Mouse (Mus musculus): ENCODE measurements around the gene Sun1.

Sun1 gene

DNA sequence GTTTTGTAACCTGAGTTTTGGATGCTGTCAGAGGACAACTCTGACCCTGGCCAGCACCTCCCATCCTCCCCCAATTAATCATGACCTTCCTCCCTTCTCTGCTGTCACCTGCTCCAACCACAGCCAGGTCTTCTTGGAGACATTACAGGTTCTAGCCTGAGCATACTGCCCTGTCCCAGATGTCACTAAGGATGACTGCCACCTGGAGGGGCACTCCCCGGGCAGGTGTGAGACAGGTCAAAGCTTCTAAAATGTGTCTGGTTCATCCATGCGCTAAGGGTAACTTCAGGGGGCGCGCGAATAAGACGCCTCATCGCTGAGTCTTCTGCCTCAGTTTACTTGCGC is 51.3 kb downstream of the Sun1 start:
- in situ Hi-C loops (cut with MboI), result no loop called here

GRCm38 (mm10) chr5:139252081-139252909 is 51.9 kb downstream of the Sun1 start, which contains the start of gene Get4:
Gene Get4 (plus strand): TSS chr5:139252324.
- in situ Hi-C loops (cut with MboI), result no loop called here

DNA sequence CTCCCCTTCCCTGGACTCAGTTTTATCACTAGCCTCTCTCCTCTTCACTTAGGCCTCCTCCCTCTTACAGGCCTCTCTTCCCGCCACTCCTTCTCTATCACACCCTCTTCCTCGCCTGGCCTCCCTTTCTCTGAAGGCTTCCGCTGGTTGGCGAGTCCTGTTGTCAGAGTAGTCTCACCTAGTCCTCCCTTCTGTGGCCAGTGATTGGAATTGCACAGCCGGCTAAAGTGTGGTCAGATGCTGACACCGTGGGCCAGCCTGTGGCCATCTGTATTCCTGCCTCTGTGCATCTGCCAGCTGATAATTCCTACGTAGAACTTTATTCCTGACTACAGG is 52.4 kb downstream of the Sun1 start:
- in situ Hi-C loops (cut with MboI), result no loop called here

DNA sequence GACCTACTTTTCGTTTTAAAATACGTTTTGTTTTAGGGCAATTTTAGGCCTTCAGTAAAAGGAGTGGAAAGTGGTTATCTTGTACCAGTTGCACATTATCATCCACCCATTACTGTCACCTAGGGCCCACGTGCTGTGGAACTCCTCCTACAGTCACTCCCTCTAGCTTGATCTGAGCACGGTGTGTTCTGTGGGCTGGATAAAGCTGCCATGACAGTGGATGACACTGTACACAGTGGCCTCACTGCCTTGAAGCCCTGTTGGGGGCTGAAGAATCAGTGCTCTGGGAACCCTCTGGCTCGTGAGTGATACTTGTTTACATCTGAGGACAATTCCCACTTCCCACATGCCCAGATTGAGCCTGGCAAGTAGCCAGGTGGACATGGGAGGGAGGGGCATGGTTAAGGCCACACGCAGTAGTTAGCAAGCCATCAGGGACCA is 52.9 kb downstream of the Sun1 start:
- in situ Hi-C loops (cut with MboI), result no loop called here

DNA sequence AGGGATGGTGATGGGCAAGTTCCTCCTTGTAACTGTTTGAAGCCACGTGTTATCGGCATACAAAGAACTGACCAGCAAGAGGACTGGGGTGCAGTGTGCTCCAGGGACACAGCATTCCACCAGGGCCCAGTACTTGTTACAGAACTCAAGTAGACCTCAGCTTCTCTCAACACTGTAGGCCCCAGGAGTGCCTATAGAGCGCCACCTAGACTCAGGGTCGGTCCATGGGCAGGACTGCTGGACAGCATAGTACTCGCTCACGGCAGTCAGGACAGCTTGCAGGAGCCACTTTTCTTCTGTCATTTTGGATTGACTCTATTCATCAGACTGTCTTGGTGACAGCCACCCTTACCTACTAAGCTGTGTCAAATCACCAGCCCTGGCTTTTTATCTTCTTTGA is 54.5 kb downstream of the Sun1 start:
- in situ Hi-C loops (cut with MboI), result no loop called here

DNA sequence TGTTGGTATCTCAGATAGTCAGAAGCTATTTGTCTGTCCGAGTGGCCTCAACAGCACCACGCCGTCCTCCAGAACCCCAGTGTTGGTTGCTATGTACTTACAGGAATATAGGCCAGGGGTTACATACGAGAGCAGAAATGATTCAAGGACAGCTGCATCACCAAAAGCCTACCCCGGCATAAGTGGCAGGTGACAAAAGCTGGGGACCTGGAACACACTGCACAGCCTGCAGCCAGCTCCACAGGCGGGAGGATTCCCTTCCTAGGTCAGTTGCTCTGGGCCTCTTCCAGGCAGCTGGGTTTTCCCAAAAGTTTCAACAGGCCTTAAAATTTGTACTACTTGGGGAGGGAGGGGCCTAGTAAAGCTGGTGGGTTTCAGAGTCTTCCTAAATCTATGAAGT is 55.3 kb downstream of the Sun1 start:
- in situ Hi-C loops (cut with MboI), result no loop called here

GRCm38 (mm10) chr5:139256211-139256765 is 55.9 kb downstream of the Sun1 start:
- in situ Hi-C loops (cut with MboI), result no loop called here

DNA sequence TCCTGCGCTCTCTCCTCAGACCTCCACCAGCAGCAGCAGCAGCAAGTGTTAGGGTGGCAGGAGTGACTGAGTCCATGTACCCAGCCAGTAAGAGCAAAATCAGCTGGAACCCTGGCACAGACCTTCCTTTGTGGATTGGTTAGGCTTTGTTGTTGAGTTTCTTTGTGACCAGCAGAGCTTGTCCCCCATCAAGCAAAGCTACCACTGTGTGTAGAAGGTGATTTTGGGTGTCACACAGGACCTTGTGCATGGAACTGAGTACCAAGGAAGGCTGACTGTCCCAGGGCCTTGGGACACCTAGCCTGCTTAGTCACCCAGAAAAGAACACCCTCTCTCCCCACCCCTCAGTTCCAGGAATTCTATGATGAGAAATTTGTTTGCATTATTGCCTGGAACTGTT is 56.8 kb downstream of the Sun1 start:
- in situ Hi-C loops (cut with MboI), result no loop called here

DNA sequence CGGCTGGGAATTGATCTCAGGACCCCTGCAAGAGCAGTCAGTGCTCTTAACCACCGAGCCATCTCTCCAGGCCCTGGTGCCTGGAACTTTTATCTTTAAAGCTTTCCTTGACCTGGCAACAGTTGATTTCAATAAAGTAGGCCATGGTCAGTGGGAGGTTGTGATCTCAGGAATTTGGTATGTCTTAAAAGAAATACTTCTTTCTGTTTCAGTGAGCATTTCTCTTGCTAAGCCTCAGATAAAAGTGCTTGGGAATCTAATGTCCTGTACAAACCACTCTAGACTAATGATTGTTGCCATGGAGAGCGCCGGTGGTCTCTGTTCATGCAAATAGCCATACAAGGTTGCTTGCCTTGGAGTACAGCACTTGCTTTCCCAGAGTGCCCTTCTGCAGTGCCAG is 57.4 kb downstream of the Sun1 start:
- in situ Hi-C loops (cut with MboI), result no loop called here

DNA sequence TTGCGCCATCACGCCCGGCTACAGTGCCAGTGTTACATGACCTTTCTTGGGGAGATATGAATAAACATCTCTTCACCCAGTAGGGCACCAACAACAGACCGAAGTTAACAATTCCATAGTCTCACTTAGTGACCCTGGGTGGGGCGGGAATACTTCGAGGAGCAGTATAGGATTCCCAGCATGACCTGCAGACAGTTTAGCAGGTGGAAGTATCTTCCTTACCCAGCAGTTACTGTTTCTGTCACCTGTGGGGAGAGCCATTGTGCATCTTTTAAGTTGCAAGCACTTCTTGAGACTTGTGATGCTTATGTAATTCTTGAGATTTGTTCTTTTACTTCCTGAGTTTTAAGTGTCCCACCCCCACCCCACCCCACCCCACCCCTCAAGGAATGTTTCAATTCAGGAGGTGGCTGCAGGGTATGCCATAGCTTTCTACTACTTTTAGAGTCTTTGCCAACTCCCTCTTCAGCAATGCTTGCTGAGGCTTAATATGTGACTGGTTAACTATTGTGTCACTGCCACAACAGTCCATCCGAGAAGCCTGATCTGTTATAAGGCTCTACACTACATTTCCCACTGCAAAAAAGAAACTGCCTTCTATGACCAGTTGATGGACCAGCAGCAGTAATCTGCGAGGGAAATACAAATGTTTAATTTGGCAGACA is 58.1 kb downstream of the Sun1 start:
- in situ Hi-C loops (cut with MboI), result no loop called here

DNA sequence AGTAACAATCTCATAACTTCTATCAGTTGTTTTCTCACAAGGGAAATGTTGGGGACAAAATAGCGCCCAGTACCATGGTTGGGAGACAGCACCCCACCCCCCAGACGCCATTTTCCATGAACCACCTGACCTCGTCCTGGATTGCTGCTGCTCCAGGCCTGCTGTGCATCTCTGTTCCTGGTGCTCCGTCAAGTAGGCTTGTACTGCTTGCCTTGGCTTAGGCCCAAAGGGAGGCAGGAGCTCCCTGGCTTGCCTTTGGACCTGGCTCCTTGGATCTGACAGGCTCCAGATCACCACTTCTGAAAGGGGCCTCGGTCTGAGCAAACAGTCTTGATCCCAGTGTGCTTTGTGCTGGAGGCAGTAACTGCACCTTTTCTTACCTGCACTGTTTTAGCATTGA is 59.4 kb downstream of the Sun1 start:
- in situ Hi-C loops (cut with MboI), result no loop called here

GRCm38 (mm10) chr5:139261403-139261802 is 61.0 kb downstream of the Sun1 start:
- in situ Hi-C loops (cut with MboI), result no loop called here

DNA sequence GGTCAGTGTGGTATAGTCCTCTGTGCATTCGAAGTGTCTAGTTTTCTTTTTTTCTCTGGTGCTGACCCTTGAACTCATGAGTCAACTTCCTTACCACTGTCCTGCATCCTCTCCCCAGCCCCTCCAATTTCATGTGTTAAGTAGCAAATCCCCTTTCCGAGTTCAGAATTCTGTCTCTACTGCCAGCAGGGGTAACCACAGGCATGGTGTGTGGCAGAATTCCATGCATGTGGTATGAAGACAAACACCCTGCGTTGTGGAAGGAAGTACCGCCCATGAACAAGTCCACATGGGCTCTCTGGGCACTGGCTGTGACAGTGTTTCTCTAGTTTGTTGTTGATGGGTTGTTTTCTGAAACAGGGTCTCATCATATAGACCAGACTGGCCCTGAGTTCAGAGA is 67.2 kb downstream of the Sun1 start:
- in situ Hi-C loops (cut with MboI), result no loop called here

DNA sequence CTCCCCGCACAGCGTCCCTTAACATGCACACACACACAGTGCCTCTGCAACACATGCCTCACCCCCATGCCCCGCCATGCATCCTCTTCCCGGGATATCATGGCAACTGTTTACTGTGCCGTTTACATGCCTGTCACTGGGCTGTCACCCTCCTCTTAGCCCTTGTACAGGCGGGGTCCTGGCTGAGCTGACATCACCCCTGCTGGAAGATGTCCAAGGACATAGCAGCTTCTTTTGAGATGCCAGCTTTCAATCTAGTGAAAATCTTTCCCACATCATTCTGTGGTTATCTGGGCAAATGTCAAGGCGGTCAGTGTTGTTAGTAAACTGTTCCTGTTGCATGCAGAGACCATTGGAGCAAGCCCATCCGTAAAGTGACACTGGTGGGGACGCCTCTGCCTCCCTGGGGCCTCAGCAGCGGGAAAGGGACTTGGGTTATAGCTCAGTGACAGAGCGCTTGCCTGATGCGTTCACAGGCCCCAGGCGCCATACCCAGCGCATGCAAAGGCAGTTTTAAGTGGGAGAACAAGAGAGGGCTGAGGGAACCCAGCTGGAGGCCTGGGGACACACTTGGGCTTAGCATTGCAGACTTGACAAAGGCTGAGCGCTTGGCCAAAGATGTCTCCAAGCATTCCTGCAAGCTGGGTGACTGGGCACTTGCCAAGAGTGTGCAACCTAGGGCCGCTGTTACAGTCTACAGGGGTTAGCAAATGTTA is 70.5 kb downstream of the Sun1 start:
- in situ Hi-C loops (cut with MboI), result no loop called here

- in situ Hi-C loops (cut with MboI), result no loop called here
Observed at GRCm38 (mm10) chr5:139271994-139272554, 71.6 kb downstream of the Sun1 start.

GRCm38 (mm10) chr5:139277287-139277686 is 76.8 kb downstream of the Sun1 start:
- in situ Hi-C loops (cut with MboI), result no loop called here

DNA sequence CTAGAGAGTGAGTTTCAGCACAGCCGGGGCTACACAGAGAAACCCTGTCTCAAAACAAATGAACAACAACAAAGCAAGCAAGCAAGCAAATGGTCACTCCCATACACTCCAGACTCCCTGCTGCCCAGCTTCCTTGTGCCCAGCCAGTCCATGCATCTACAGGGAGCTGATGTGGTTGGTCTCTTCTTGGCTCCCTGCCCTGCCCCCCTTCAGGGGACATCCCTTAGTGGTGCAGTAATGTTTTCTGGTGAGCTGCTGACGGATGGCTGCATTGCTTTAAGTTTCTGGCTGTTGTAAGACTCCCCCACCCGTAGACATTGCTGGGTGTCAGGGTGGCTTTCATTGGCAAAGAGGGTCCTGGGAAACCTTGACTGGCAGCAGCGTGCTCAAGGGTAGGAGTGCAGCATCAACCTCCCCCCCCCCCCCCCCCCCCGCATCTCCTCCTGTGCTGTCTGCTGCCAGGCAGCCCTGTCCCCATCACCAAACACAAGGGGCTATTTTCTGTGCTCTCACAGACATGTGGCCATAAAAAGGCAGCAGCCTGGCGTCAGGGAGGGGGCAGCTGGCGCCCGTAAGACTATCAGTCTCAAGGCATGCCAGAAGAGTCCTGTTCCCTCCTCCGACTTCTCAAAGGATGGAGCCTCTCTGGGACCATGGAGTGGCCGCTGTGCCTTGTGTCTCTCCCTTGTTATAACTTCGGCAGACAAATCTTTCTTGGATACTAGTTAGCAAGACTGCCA is 81.1 kb downstream of the Sun1 start:
- in situ Hi-C loops (cut with MboI), result loop anchor here (5.0 kb wide), 1 partner anchor 41 kb away; no protein-coding TSS in a partner anchor

DNA sequence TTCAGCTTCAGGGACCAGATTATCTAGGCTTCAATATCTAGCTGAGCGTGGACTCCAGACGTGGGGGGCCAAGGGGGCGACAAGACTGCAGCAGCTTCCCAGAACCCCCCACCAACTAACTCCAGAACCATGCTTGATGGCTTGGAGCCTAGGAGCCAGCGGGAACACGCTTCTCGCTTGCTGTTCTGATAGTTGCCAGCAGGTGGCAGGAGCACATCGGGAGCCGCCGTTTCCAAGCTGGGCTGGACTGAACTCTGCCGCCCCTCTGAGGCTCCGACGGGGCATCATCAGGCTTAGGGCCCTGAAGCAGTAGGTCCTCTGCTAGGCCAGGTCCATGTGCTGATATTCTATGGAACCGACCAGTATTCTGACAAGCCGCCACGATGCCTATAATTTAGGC is 81.8 kb downstream of the Sun1 start:
- in situ Hi-C loops (cut with MboI), result loop anchor here (5.0 kb wide), 1 partner anchor 40 kb away; no protein-coding TSS in a partner anchor

GRCm38 (mm10) chr5:139283460-139284180 is 83.2 kb downstream of the Sun1 start:
- in situ Hi-C loops (cut with MboI), result loop anchor here (5.0 kb wide), 1 partner anchor 39 kb away; no protein-coding TSS in a partner anchor

DNA sequence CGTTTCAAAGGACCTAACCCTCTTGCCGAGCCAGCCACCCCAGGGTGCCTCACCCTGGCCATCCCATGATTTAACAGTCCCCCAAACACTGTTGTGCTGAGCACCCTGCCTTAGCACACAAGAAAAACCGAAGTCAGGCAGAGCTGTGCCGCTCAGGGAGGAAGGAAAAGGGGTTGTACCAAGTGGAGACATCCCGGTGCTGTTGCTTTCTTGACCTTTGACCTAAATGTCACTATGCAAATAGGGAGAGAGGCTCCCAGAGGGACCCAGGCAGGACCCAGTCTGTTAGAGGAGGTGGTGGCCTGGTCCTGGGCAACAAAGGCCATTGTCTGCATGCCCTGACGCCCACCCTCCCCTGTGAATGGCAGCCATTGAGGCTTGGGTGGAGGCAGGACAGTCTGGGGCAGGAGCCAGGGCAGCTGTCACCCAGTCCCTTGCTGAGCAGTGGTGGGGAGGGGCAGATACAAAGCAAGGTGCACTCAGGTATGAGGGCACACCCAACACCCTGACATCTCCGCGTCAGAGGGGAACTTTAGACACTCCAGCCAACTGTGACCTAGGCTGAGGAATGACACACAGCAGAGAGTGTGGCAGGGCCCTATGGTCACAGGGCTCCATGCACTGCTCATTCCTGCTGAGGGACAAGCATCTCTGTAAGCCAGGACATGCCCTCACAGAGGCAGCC is 85.1 kb downstream of the Sun1 start:
- in situ Hi-C loops (cut with MboI), result no loop called here

Measured in mature B cell (primary cell).